Mouse (Mus musculus): ENCODE data around the gene Wfdc21.

Wfdc21 gene

GRCm38 (mm10) chr11:83768976-83769375, 22.2 kb downstream of the Wfdc21 start:
- no peak for TF ChIP-seq NANOG (IDR thresholded peaks at IDR 0.05; ENCODE audit: borderline replicate concordance, low read length)
- TF ChIP-seq POU5F1 (IDR thresholded peaks at IDR 0.05; ENCODE audit: borderline replicate concordance, low read length) = no peak
- TF ChIP-seq CTCF (conservative IDR thresholded peaks at IDR 0.05; ENCODE audit: low read length) = no peak
- no peaks in the 10 kb centered on the region for H3K27me3 ChIP-seq (ENCODE audit: insufficient read depth, low read length)
- H3K4me3 ChIP-seq (replicated peaks; ENCODE audit: low read length) = no peak overlapping the region
- no peaks in the 10 kb centered on the region for H3K9me3 ChIP-seq (ENCODE audit: low read length)
- peaks cover 97% of the 10 kb centered on the region for H3K36me3 ChIP-seq (ENCODE audit: insufficient read depth, low read length)
- peaks cover 6% of the 10 kb centered on the region; the same call in 1 of the 2 replicates for H3K4me1 ChIP-seq (replicated peaks; ENCODE audit: low read depth, low read length)

DNA sequence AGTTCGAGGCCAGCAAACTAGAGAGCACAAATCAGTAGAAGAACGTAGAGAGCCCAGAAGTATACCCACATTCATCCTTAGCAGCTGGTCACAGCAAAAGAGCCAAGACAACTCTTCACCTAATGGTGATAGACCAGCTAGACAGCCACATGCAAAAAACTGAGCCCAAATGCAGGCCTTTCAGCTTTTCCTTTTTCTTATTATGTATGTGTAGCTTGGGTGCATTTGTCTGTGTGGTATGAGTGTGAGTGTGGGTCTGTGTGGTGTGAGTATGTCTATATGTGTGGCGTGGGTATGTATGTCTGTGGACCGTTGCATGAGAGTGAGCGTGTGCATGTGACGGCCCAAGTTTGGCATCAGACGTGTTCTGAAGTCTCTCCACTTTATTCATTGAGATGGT, 24.3 kb downstream of the Wfdc21 start:
- Histone ChIP-seq H3K9me3 (ENCODE audit: low read length) (no peaks in the 10 kb centered on the region), H3K27me3 (ENCODE audit: insufficient read depth, low read length) (no peaks in the 10 kb centered on the region), H3K36me3 (ENCODE audit: insufficient read depth, low read length) (peaks cover 93% of the 10 kb centered on the region), H3K4me3 (replicated peaks; ENCODE audit: low read length) (no peak overlapping the region), H3K4me1 (replicated peaks; ENCODE audit: low read depth, low read length) (peaks cover 25% of the 10 kb centered on the region)
- TF ChIP-seq CTCF (conservative IDR thresholded peaks at IDR 0.05; ENCODE audit: low read length) (no peak), POU5F1 (IDR thresholded peaks at IDR 0.05; ENCODE audit: borderline replicate concordance, low read length) (no peak), NANOG (IDR thresholded peaks at IDR 0.05; ENCODE audit: borderline replicate concordance, low read length) (no peak)

- Histone ChIP-seq H3K27me3 (ENCODE audit: insufficient read depth, low read length) (no peaks in the 10 kb centered on the region), H3K4me3 (replicated peaks; ENCODE audit: low read length) (no peak overlapping the region), H3K36me3 (ENCODE audit: insufficient read depth, low read length) (peaks cover 90% of the 10 kb centered on the region), H3K4me1 (replicated peaks; ENCODE audit: low read depth, low read length) (peaks cover 39% of the 10 kb centered on the region), H3K9me3 (ENCODE audit: low read length) (no peaks in the 10 kb centered on the region)
- TF ChIP-seq NANOG (IDR thresholded peaks at IDR 0.05; ENCODE audit: borderline replicate concordance, low read length) (no peak), CTCF (conservative IDR thresholded peaks at IDR 0.05; ENCODE audit: low read length) (no peak), POU5F1 (IDR thresholded peaks at IDR 0.05; ENCODE audit: borderline replicate concordance, low read length) (no peak)
Observed at GRCm38 (mm10) chr11:83772341-83772740, 25.6 kb downstream of the Wfdc21 start.

DNA sequence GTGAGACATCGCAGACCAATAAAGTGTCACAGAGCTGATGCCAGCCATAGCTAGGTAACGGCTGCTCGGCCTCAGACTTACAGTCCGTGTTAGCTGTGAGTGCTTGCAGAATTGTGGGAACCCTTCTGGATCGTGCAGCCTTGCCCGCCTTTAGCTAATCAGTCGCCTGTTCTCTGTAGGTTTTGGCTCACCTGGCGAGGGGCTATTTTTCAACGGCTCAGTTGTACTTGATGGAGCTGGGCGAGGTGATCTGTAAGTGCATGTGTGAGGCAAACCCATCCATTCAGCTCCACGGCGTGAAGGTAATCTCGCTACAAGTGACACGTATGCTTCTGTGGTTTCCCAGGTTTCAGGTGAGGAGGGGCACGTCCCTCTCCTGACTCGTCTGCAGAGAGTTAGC, 27.0 kb downstream of the Wfdc21 start:
- TF ChIP-seq NANOG (IDR thresholded peaks at IDR 0.05; ENCODE audit: borderline replicate concordance, low read length) = no peak
- TF ChIP-seq CTCF (conservative IDR thresholded peaks at IDR 0.05; ENCODE audit: low read length) = no peak
- TF ChIP-seq POU5F1 (IDR thresholded peaks at IDR 0.05; ENCODE audit: borderline replicate concordance, low read length) = no peak
- Histone ChIP-seq H3K4me3 (replicated peaks; ENCODE audit: low read length) (no peak overlapping the region), H3K36me3 (ENCODE audit: insufficient read depth, low read length) (peaks cover 84% of the 10 kb centered on the region), H3K27me3 (ENCODE audit: insufficient read depth, low read length) (no peaks in the 10 kb centered on the region), H3K9me3 (ENCODE audit: low read length) (no peaks in the 10 kb centered on the region), H3K4me1 (replicated peaks; ENCODE audit: low read depth, low read length) (peaks cover 41% of the 10 kb centered on the region)

DNA sequence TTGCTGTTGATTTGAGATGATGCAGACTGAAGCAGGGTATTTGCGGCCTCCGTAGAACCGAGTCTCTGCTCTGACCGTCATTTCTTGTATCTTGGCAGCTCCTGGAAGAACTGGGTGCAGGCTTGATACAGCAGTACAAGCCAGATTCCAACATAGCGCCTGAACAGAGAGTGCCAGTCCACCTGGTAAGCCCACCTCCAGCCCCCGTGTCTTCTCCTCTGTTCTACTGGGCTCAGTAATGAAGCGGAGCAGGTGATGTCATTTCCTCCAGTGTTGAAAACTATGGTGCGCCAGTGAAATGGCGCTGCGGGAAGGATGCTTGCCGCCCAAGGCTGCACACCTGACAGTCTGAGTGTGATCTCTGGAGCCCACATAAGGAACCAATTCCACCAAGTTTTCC, 27.6 kb downstream of the Wfdc21 start:
- Histone ChIP-seq H3K4me3 (replicated peaks; ENCODE audit: low read length) (no peak overlapping the region), H3K4me1 (replicated peaks; ENCODE audit: low read depth, low read length) (peaks cover 47% of the 10 kb centered on the region), H3K27me3 (ENCODE audit: insufficient read depth, low read length) (no peaks in the 10 kb centered on the region), H3K9me3 (ENCODE audit: low read length) (no peaks in the 10 kb centered on the region), H3K36me3 (ENCODE audit: insufficient read depth, low read length) (peaks cover 84% of the 10 kb centered on the region)
- TF ChIP-seq NANOG (IDR thresholded peaks at IDR 0.05; ENCODE audit: borderline replicate concordance, low read length) = no peak
- TF ChIP-seq CTCF (conservative IDR thresholded peaks at IDR 0.05; ENCODE audit: low read length) = 0 out of 2 replicates have a peak, but pooled peaks have one; percentile 2

DNA sequence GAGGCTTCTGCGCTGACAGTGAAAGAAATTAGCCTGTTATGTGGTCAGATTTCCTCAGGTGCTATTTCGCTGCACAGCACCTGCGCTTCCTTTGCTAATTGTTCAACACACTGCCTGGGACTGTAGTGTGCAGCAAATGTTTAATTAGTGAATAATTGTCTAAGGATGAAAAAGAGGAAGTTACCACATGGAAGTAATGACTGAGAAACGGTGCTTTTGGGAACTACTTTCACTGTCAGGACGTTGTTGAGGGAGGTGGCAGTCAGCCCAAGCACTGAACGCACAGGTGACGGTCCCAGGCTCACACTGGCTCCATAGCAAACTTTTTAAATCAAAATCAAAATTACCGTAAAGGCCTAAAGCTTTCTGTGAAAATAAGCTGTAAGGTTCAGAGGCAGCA, 30.1 kb downstream of the Wfdc21 start:
- Histone ChIP-seq H3K36me3 (ENCODE audit: insufficient read depth, low read length) (peaks cover 87% of the 10 kb centered on the region), H3K4me3 (replicated peaks; ENCODE audit: low read length) (peak overlapping the region; percentile 54)

GRCm38 (mm10) chr11:83783931-83784600, 37.3 kb downstream of the Wfdc21 start:
- no peak overlapping the region for H3K4me3 ChIP-seq (replicated peaks; ENCODE audit: low read length)
- H3K27me3 ChIP-seq (ENCODE audit: insufficient read depth, low read length) = peaks cover 10% of the 10 kb centered on the region
- H3K36me3 ChIP-seq (ENCODE audit: insufficient read depth, low read length) = peaks cover 48% of the 10 kb centered on the region
- TF ChIP-seq CTCF (conservative IDR thresholded peaks at IDR 0.05; ENCODE audit: low read length) (no peak), NANOG (IDR thresholded peaks at IDR 0.05; ENCODE audit: borderline replicate concordance, low read length) (no peak), POU5F1 (IDR thresholded peaks at IDR 0.05; ENCODE audit: borderline replicate concordance, low read length) (no peak)
- H3K4me1 ChIP-seq (replicated peaks; ENCODE audit: low read depth, low read length) = peaks cover 58% of the 10 kb centered on the region
- no peaks in the 10 kb centered on the region for H3K9me3 ChIP-seq (ENCODE audit: low read length)

More for the DNA sequence above, 30.1 kb downstream of the Wfdc21 start:
- no peaks in the 10 kb centered on the region for H3K9me3 ChIP-seq (ENCODE audit: low read length)
- H3K27me3 ChIP-seq (ENCODE audit: insufficient read depth, low read length) = no peaks in the 10 kb centered on the region
- peaks cover 59% of the 10 kb centered on the region for H3K4me1 ChIP-seq (replicated peaks; ENCODE audit: low read depth, low read length)
- TF ChIP-seq POU5F1 (IDR thresholded peaks at IDR 0.05; ENCODE audit: borderline replicate concordance, low read length) (no peak), CTCF (conservative IDR thresholded peaks at IDR 0.05; ENCODE audit: low read length) (no peak), NANOG (IDR thresholded peaks at IDR 0.05; ENCODE audit: borderline replicate concordance, low read length) (no peak)

GRCm38 (mm10) chr11:83784661-83785060, 37.9 kb downstream of the Wfdc21 start:
- Histone ChIP-seq H3K36me3 (ENCODE audit: insufficient read depth, low read length) (peaks cover 42% of the 10 kb centered on the region), H3K9me3 (ENCODE audit: low read length) (no peaks in the 10 kb centered on the region), H3K4me1 (replicated peaks; ENCODE audit: low read depth, low read length) (peaks cover 53% of the 10 kb centered on the region), H3K27me3 (ENCODE audit: insufficient read depth, low read length) (peaks cover 10% of the 10 kb centered on the region), H3K4me3 (replicated peaks; ENCODE audit: low read length) (no peak overlapping the region)
- TF ChIP-seq NANOG (IDR thresholded peaks at IDR 0.05; ENCODE audit: borderline replicate concordance, low read length) (no peak), CTCF (conservative IDR thresholded peaks at IDR 0.05; ENCODE audit: low read length) (peak; percentile 17; the same call in 1 of the 2 replicates)

GRCm38 (mm10) chr11:83785366-83785765, 38.6 kb downstream of the Wfdc21 start:
- TF ChIP-seq CTCF (conservative IDR thresholded peaks at IDR 0.05; ENCODE audit: low read length) (peak; percentile 78), POU5F1 (IDR thresholded peaks at IDR 0.05; ENCODE audit: borderline replicate concordance, low read length) (no peak)

More at GRCm38 (mm10) chr11:83785366-83785765, 38.6 kb downstream of the Wfdc21 start:
- Histone ChIP-seq H3K4me3 (replicated peaks; ENCODE audit: low read length) (no peak overlapping the region), H3K9me3 (ENCODE audit: low read length) (no peaks in the 10 kb centered on the region), H3K36me3 (ENCODE audit: insufficient read depth, low read length) (peaks cover 35% of the 10 kb centered on the region), H3K27me3 (ENCODE audit: insufficient read depth, low read length) (peaks cover 10% of the 10 kb centered on the region), H3K4me1 (replicated peaks; ENCODE audit: low read depth, low read length) (peaks cover 46% of the 10 kb centered on the region)

All from E14TG2a.4 (cell line).